Mouse (Mus musculus) cerebellum, adult 2 months (tissue): ENCODE data around the gene Gm49416.

Experiments
- CTCF ChIP-seq: fragments of 200-500 bp; IDR thresholded peaks from 2 replicates; pipeline ENCODE4 v1.5.1; 2011; ENCODE audit warnings: low read depth, mild to moderate bottlenecking, control low read depth, low read length, moderate library complexity, borderline replicate concordance; ENCODE audit not compliant: insufficient read depth
- POLR2A ChIP-seq: fragments of 200-500 bp; IDR thresholded peaks from 2 replicates; pipeline ENCODE4 v1.6.1; 2011; ENCODE audit warnings: low read length, control low read depth, borderline replicate concordance; ENCODE audit not compliant: insufficient read depth

- no peak for TF ChIP-seq POLR2A
- no peak for TF ChIP-seq CTCF
These were observed 30.3 kb downstream of the Gm49416 start for GRCm38 (mm10) chr19:8919000-8919399.
